Mouse (Mus musculus) heart, embryonic 13.5 days (tissue): ENCODE data around the gene Meis1. TPM values are rescaled to one million over a fixed set of nuclear protein-coding genes. Genes with fewer than 3 reads are reported as not detected.

Experiments
- ATAC-seq: fragments of 200-750 bp; cut with Nextera tagmentation; 2 replicates; pipeline ENCODE4 v1.8.0; 2017; ENCODE audit warnings: moderate TSS enrichment; ENCODE audit not compliant: insufficient number of reproducible peaks, low FRiP score, low TSS enrichment; ENCODE audit errors: extremely low read depth
- H3K27ac ChIP-seq: fragments of 300-500 bp; sonication (generic); replicated peaks from 2 replicates; pipeline ENCODE4 v1.5.1; 2015; ENCODE audit warnings: moderate library complexity, mild to moderate bottlenecking, inconsistent platforms
- H3K27me3 ChIP-seq: fragments of 300-500 bp; sonication (generic); replicated peaks from 2 replicates; pipeline ENCODE4 v1.6.1; 2015; ENCODE audit warnings: mild to moderate bottlenecking, inconsistent platforms
- H3K36me3 ChIP-seq: fragments of 300-500 bp; sonication (generic); 2 replicates; pipeline ENCODE4 v1.6.1; 2015; ENCODE audit warnings: mild to moderate bottlenecking, inconsistent platforms
- H3K4me1 ChIP-seq: fragments of 300-500 bp; sonication (generic); 2 replicates; pipeline ENCODE4 v1.6.1; 2015; ENCODE audit warnings: inconsistent platforms
- H3K4me2 ChIP-seq: fragments of 300-500 bp; sonication (generic); 2 replicates; pipeline ENCODE4 v1.6.1; 2015; ENCODE audit warnings: inconsistent platforms, mild to moderate bottlenecking, moderate library complexity
- H3K4me3 ChIP-seq: fragments of 300-500 bp; sonication (generic); 2 replicates; pipeline ENCODE4 v1.5.1; 2015; ENCODE audit warnings: moderate library complexity, mild to moderate bottlenecking, inconsistent platforms
- H3K9ac ChIP-seq: fragments of 300-500 bp; sonication (generic); 2 replicates; pipeline ENCODE4 v1.6.1; 2015; ENCODE audit warnings: inconsistent platforms, mild to moderate bottlenecking, moderate library complexity
- H3K9me3 ChIP-seq: fragments of 300-500 bp; sonication (generic); 2 replicates; pipeline ENCODE4 v1.6.1; 2016; ENCODE audit warnings: inconsistent platforms
- WGBS: fragments of 180-500 bp; shearing (Covaris S2); methylation state at CpG from one replicate; pipeline ENCODE4 v1.1.7; 2015; ENCODE audit warnings: mixed read lengths; 5-methylcytosine and 5-hydroxymethylcytosine counted together
- polyA plus RNA-seq: library from polyadenylated mRNA; unstranded; fragments of >200 nt; fragmentation: Nextera tagmentation; extraction: Ambion mirVana; gene quantifications from 2 replicates; pipeline ENCODE4 v1.2.1, GENCODE M21; 2015

Meis1 gene
- polyA plus RNA-seq: 65.4 and 68.5 TPM in 2 replicates

DNA sequence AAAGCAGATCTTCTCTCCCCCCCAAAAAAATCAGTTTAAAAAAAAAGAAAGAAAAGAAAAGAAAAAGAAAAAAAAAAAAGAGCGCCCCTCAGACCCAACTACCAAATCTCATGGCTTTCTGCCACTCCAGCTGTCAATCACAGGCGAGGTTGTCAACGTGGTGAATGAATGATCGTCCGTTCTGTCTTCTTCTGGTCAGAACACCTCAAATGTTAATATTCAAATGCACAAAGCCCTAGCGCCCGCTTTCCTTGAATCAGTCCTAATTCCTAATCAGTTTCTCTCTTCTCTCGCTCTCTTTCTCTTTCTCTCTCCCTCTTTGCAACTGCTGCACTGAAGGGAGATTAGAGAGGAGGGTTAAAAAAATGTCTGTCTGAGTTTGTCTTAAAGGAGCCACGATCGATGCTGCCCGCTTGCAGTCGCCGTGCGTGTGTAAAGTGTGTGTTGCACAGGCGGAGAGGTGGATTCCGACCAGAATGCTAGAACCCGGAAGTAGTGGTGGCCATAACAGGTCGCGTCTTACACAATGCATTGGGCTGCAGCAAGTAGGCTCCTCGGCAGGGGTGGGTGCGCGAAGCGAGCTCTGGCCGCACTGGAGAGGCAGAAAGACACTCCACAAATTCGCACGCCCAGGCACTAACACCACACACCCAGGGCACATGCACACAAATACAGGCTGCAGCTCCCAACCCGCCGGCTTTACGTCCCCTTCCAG, at the start of gene Meis1:
Gene Meis1, minus strand, starts transcription at position 497 of the 715 bp plus-strand sequence.
- peak within 1 kb of the TSS; percentile 70 for H3K4me2 ChIP-seq
- peak within 1 kb of the TSS; percentile 100 for H3K27ac ChIP-seq
- H3K4me1 ChIP-seq: peaks cover 29% of the 10 kb centered on the region
- under 1% methylated on average over 29 of the region's 29 CpGs for WGBS
- H3K36me3 ChIP-seq: peaks cover 14% of the 10 kb centered on the region
- no peaks in the 10 kb centered on the region for H3K9me3 ChIP-seq
- H3K9ac ChIP-seq: peak within 1 kb of the TSS; percentile 100
- peak within 1 kb of the TSS; percentile 84 for H3K4me3 ChIP-seq
- peak; percentile 67 for ATAC-seq
- H3K27me3 ChIP-seq: no peaks in the 10 kb centered on the region

- no peak overlapping the region for H3K4me3 ChIP-seq
- no peak for ATAC-seq
- no peak overlapping the region for H3K9ac ChIP-seq
- WGBS: 75% methylated on average over 5 of the region's 5 CpGs
- no peaks in the 10 kb centered on the region for H3K4me1 ChIP-seq
- H3K36me3 ChIP-seq: no peaks in the 10 kb centered on the region
- H3K4me2 ChIP-seq: no peak overlapping the region
- H3K27ac ChIP-seq: no peak overlapping the region
- H3K9me3 ChIP-seq: no peaks in the 10 kb centered on the region; the same call in 1 of the 2 replicates
- H3K27me3 ChIP-seq: no peaks in the 10 kb centered on the region
Observed at GRCm38 (mm10) chr11:19067334-19067733, 48.5 kb upstream of the Meis1 start.

DNA sequence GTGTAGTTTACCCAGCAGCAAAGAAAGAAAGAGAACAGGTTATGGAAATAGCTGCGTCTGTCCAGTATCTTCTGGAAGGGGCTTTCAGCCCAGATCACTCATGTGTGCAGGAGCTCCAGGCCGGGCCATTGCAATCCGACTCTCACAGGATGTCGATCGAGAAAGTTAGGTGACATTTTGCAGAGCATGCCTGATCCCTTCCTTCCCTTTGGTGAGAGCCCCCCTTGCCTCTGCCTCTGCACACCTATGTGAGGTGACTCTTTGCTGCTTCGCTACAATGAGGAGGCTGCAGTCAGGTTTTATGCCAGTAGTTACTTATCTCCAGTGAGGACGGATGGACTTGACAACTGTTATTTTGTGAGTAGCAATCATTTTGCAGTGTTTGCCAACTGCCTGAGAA, 30.5 kb upstream of the Meis1 start:
- Histone ChIP-seq H3K27me3 (0 out of 2 replicates have a peak, but pooled peaks cover 3% of the 10 kb centered on the region), H3K4me1 (no peaks in the 10 kb centered on the region), H3K9ac (no peak overlapping the region), H3K9me3 (no peaks in the 10 kb centered on the region), H3K27ac (no peak overlapping the region), H3K4me2 (no peak overlapping the region), H3K4me3 (no peak overlapping the region), H3K36me3 (no peaks in the 10 kb centered on the region)
- ATAC-seq: no peak
- WGBS: 45% methylated on average over 7 of the region's 7 CpGs

- H3K27me3 ChIP-seq: no peaks in the 10 kb centered on the region
- H3K27ac ChIP-seq: no peak overlapping the region
- 81% methylated on average over 10 of the region's 10 CpGs for WGBS
- no peak overlapping the region for H3K4me2 ChIP-seq
- H3K36me3 ChIP-seq: no peaks in the 10 kb centered on the region
- no peaks in the 10 kb centered on the region for H3K4me1 ChIP-seq
- no peak overlapping the region for H3K4me3 ChIP-seq
- no peak overlapping the region for H3K9ac ChIP-seq
- ATAC-seq: no peak
- H3K9me3 ChIP-seq: no peaks in the 10 kb centered on the region
Observed at GRCm38 (mm10) chr11:19036595-19037166, 17.9 kb upstream of the Meis1 start.

GRCm38 (mm10) chr11:19026581-19027561, 8.1 kb upstream of the Meis1 start:
- Histone ChIP-seq H3K9me3 (no peaks in the 10 kb centered on the region), H3K4me1 (peaks cover 30% of the 10 kb centered on the region), H3K27me3 (no peaks in the 10 kb centered on the region), H3K36me3 (no peaks in the 10 kb centered on the region), H3K9ac (peak overlapping the region; percentile 92), H3K4me3 (peak overlapping the region; percentile 61), H3K4me2 (peak overlapping the region; percentile 96), H3K27ac (peak overlapping the region; percentile 83)
- ATAC-seq: peak; percentile 71; the same call in 1 of the 2 replicates
- under 1% methylated on average over 58 of the region's 58 CpGs for WGBS

GRCm38 (mm10) chr11:19025976-19026520, 7.3 kb upstream of the Meis1 start:
- Histone ChIP-seq H3K9me3 (no peaks in the 10 kb centered on the region), H3K27ac (peak overlapping the region; percentile 83), H3K36me3 (no peaks in the 10 kb centered on the region), H3K4me3 (peak overlapping the region; percentile 61), H3K9ac (peak overlapping the region; percentile 92), H3K4me1 (peaks cover 38% of the 10 kb centered on the region), H3K4me2 (peak overlapping the region; percentile 96), H3K27me3 (no peaks in the 10 kb centered on the region)
- 8% methylated on average over 11 of the region's 11 CpGs for WGBS
- no peak for ATAC-seq

DNA sequence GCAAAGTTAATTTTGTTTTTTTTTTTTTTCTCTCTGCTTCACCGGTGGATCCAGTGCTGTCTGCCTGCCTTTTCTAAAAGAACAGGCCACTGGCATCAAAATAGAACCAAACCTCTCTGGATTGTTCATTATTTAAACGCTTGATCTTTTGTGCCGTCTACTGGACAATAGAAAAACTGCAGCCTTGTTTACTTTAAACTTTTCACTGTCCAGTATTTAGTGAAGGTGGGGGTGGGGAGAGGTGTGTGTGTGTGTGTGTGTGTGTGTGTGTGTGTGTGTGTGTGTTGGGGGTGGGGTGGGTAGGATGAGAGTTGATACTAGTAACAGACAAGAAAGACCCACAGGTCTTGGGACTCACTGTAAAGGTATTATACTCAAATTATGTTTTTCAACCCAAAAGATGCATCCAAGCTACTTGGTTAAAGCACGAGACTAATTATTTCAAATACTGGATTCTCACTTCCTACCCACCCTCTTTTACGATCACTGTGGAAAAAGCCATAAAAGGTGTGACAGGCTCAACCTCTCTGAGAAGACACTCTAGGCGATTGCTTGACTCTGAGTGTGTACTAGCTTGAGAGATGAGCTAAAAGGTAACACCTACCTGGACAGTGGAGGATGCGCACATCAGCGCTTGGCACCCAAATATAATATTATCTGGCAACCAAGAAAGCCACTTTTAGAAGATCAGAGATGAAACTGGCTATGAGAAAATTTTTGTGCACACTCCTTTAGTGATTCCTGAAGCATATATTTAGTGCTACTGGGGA, 5.9 kb upstream of the Meis1 start:
- no peak overlapping the region for H3K27ac ChIP-seq
- H3K36me3 ChIP-seq: no peaks in the 10 kb centered on the region
- WGBS: 38% methylated on average over 8 of the region's 8 CpGs
- H3K4me3 ChIP-seq: no peak overlapping the region
- H3K9ac ChIP-seq: no peak overlapping the region
- no peak overlapping the region for H3K4me2 ChIP-seq
- ATAC-seq: no peak
- H3K9me3 ChIP-seq: no peaks in the 10 kb centered on the region
- H3K27me3 ChIP-seq: no peaks in the 10 kb centered on the region
- H3K4me1 ChIP-seq: peaks cover 39% of the 10 kb centered on the region

DNA sequence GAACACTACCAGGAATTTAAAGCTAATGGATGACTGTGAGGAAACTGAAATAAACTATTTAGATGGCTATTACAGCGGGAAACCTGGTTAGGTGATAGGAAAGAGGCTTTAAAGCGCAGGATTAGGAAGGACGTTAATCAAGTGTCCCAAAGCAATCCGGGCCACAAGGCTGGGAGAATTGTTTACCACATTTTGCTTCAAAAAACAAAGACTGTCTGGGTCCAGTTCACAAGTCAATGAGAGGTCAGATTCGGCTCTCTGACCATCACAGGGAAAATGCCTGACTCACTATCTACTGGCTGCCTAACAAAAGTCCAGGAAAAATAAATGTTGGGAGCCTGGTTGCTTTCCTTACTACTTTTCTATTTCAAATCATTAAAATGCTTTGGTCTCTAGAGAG, 4.6 kb upstream of the Meis1 start:
- H3K4me2 ChIP-seq: peak overlapping the region; percentile 32
- H3K9me3 ChIP-seq: no peaks in the 10 kb centered on the region
- H3K36me3 ChIP-seq: no peaks in the 10 kb centered on the region
- no peaks in the 10 kb centered on the region for H3K27me3 ChIP-seq
- ATAC-seq: no peak
- H3K4me3 ChIP-seq: no peak overlapping the region
- WGBS: 14% methylated on average over 5 of the region's 5 CpGs
- H3K9ac ChIP-seq: peak overlapping the region; percentile 50; the same call in 1 of the 2 replicates
- peaks cover 39% of the 10 kb centered on the region for H3K4me1 ChIP-seq
- H3K27ac ChIP-seq: peak overlapping the region; percentile 43; the same call in 1 of the 2 replicates

DNA sequence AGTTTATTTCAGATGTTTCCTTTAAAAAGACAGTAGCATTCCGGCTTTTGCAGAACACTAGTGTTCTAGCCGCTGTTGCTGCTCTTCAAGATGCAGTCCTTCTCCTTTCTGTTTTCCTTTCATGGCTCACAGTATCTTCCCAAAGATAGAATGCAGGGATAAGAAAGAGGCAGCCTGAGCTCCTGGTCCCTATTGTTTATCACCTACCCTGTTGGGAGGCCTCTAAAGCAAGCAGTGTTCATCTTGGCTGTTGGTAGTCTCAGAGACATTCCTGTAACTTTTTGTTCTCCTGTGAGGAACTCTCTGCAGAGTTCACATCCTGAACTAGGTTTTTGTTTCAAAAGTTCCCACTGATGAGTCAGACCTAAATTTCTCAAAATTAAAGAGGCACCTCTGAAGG, 3.8 kb upstream of the Meis1 start:
- H3K27ac ChIP-seq: peak overlapping the region; percentile 43
- peak overlapping the region; percentile 32 for H3K4me2 ChIP-seq

GRCm38 (mm10) chr11:19020951-19021710, 2.3 kb upstream of the Meis1 start:
- Histone ChIP-seq H3K36me3 (no peaks in the 10 kb centered on the region), H3K27me3 (no peaks in the 10 kb centered on the region), H3K4me1 (peaks cover 35% of the 10 kb centered on the region), H3K27ac (peak overlapping the region; percentile 100), H3K9ac (peak overlapping the region; percentile 100), H3K4me3 (peak overlapping the region; percentile 84), H3K4me2 (peak overlapping the region; percentile 70), H3K9me3 (no peaks in the 10 kb centered on the region)
- ATAC-seq: no peak
- WGBS: 5% methylated on average over 28 of the region's 28 CpGs

More for the DNA sequence above, 3.8 kb upstream of the Meis1 start:
- Histone ChIP-seq H3K27me3 (no peaks in the 10 kb centered on the region), H3K36me3 (no peaks in the 10 kb centered on the region), H3K9me3 (no peaks in the 10 kb centered on the region), H3K4me3 (no peak overlapping the region), H3K9ac (peak overlapping the region; percentile 100), H3K4me1 (peaks cover 39% of the 10 kb centered on the region)
- WGBS: 40% methylated on average over 2 of the region's 2 CpGs
- no peak for ATAC-seq
